Mouse (Mus musculus) limb, embryonic 14.5 days (tissue): ENCODE results near the gene Ppp1r32. TPM values are rescaled to one million over a fixed set of nuclear protein-coding genes. Genes with fewer than 3 reads are reported as not detected.

Experiments
- ATAC-seq: fragments of 200-750 bp; cut with Nextera tagmentation; 2 replicates; pipeline ENCODE4 v1.8.0; 2017; ENCODE audit warnings: low read depth, moderate number of reproducible peaks, moderate TSS enrichment; ENCODE audit not compliant: low FRiP score
- DNase-seq: peaks from one replicate; pipeline ENCODE4 v3.0.0-alpha.2; 2015; ENCODE audit warnings: low spot score
- H3K27ac ChIP-seq: fragments of 300-500 bp; sonication (generic); replicated peaks from 2 replicates; pipeline ENCODE4 v1.5.1; 2014; ENCODE audit warnings: low read depth, mild to moderate bottlenecking, low read length, moderate library complexity, mixed read lengths
- H3K27me3 ChIP-seq: fragments of 300-500 bp; sonication (generic); 2 replicates; pipeline ENCODE4 v1.6.1; 2014; ENCODE audit warnings: low read length, mixed read lengths; ENCODE audit not compliant: control insufficient read depth, insufficient read depth
- H3K36me3 ChIP-seq: fragments of 300-500 bp; sonication (generic); 2 replicates; pipeline ENCODE4 v1.6.1; 2014; ENCODE audit warnings: mild to moderate bottlenecking, low read length, moderate library complexity, mixed read lengths; ENCODE audit not compliant: control insufficient read depth, insufficient read depth
- H3K4me1 ChIP-seq: fragments of 300-500 bp; sonication (generic); 2 replicates; pipeline ENCODE4 v1.6.1; 2014; ENCODE audit warnings: antibody characterized with exemption, low read length, mixed read lengths; ENCODE audit not compliant: control insufficient read depth, insufficient read depth
- H3K4me2 ChIP-seq: fragments of 300-500 bp; sonication (generic); replicated peaks from 2 replicates; pipeline ENCODE4 v1.6.1; 2014; ENCODE audit warnings: low read depth, mild to moderate bottlenecking, low read length, moderate library complexity; ENCODE audit not compliant: severe bottlenecking
- H3K4me3 ChIP-seq: fragments of 300-500 bp; sonication (generic); replicated peaks from 2 replicates; pipeline ENCODE4 v1.5.1; 2014; ENCODE audit warnings: low read length
- H3K9ac ChIP-seq: fragments of 300-500 bp; sonication (generic); 2 replicates; pipeline ENCODE4 v1.6.1; 2014; ENCODE audit warnings: mild to moderate bottlenecking, low read depth, low read length, moderate library complexity; ENCODE audit not compliant: severe bottlenecking
- H3K9me3 ChIP-seq: fragments of 300-500 bp; sonication (generic); 2 replicates; pipeline ENCODE4 v1.6.1; 2016; ENCODE audit warnings: low read length; ENCODE audit not compliant: control insufficient read depth
- POLR2A ChIP-seq: fragments of 200-500 bp; IDR thresholded peaks from 2 replicates; pipeline ENCODE4 v1.8.0; 2012; ENCODE audit warnings: inconsistent platforms, mild to moderate bottlenecking, moderate library complexity, borderline replicate concordance; ENCODE audit not compliant: insufficient read depth, insufficient read length; ENCODE audit errors: extremely low read depth
- WGBS: fragments of 180-500 bp; shearing (Covaris S2); extraction: QIAGEN DNeasy Blood & Tissue Kit; methylation state at CpG from one replicate; pipeline ENCODE4 v1.1.7; 2014; 5-methylcytosine and 5-hydroxymethylcytosine counted together
- polyA plus RNA-seq, 2 experiments: library from polyadenylated mRNA; depleted of rRNA in 1 of 2; stranded (reverse) in 1 of 2; unstranded in 1 of 2; fragments of >200 nt; fragmentation: Nextera tagmentation in 1 of 2; extraction: Ambion mirVana in 1 of 2; gene quantifications; 2 replicates each; pipeline versions ENCODE4 v1.2.1 to v1.2.3; 2012 to 2014

The Ppp1r32 gene
- polyA plus RNA-seq, 2 experiments: 0.18 to 0.78 TPM

GRCm38 (mm10) chr19:10433225-10433624 lies 49.5 kb downstream of the Ppp1r32 start:
- H3K27me3 ChIP-seq: no peaks in the 10 kb centered on the region
- no peak overlapping the region for H3K27ac ChIP-seq
- 74% methylated on average over 7 of the region's 7 CpGs for WGBS
- H3K4me1 ChIP-seq: peaks cover 10% of the 10 kb centered on the region
- no peaks in the 10 kb centered on the region for H3K9me3 ChIP-seq
- no peak overlapping the region for H3K4me2 ChIP-seq
- H3K9ac ChIP-seq: no peak overlapping the region
- DNase-seq (no peak), ATAC-seq (no peak)
- no peak for TF ChIP-seq POLR2A
- no peaks in the 10 kb centered on the region for H3K36me3 ChIP-seq
- H3K4me3 ChIP-seq: no peak overlapping the region

- Histone ChIP-seq H3K4me1 (peaks cover 15% of the 10 kb centered on the region), H3K27ac (no peak overlapping the region), H3K27me3 (no peaks in the 10 kb centered on the region), H3K4me2 (no peak overlapping the region), H3K36me3 (no peaks in the 10 kb centered on the region), H3K9ac (no peak overlapping the region), H3K4me3 (no peak overlapping the region), H3K9me3 (no peaks in the 10 kb centered on the region)
- no peak for TF ChIP-seq POLR2A
- 41% methylated on average over 4 of the region's 4 CpGs for WGBS
- ATAC-seq: no peak
- no peak for DNase-seq
Measured at GRCm38 (mm10) chr19:10431841-10432240, 50.9 kb downstream of the Ppp1r32 start.

GRCm38 (mm10) chr19:10431410-10431809 lies 51.3 kb downstream of the Ppp1r32 start:
- H3K27me3 ChIP-seq: no peaks in the 10 kb centered on the region
- no peak overlapping the region for H3K4me2 ChIP-seq
- ATAC-seq (no peak), DNase-seq (no peak)
- no peaks in the 10 kb centered on the region for H3K36me3 ChIP-seq
- no peak overlapping the region for H3K27ac ChIP-seq
- no peak for TF ChIP-seq POLR2A
- peaks cover 20% of the 10 kb centered on the region for H3K4me1 ChIP-seq
- H3K9ac ChIP-seq: no peak overlapping the region
- 23% methylated on average over 3 of the region's 3 CpGs for WGBS
- no peaks in the 10 kb centered on the region for H3K9me3 ChIP-seq
- H3K4me3 ChIP-seq: no peak overlapping the region

GRCm38 (mm10) chr19:10429371-10429770 lies 53.4 kb downstream of the Ppp1r32 start:
- Histone ChIP-seq H3K9ac (no peak overlapping the region), H3K4me1 (peaks cover 31% of the 10 kb centered on the region), H3K4me3 (no peak overlapping the region), H3K4me2 (no peak overlapping the region), H3K9me3 (no peaks in the 10 kb centered on the region), H3K36me3 (no peaks in the 10 kb centered on the region), H3K27me3 (no peaks in the 10 kb centered on the region), H3K27ac (no peak overlapping the region)
- DNase-seq (no peak), ATAC-seq (no peak)
- WGBS: 78% methylated on average over 8 of the region's 8 CpGs
- no peak for TF ChIP-seq POLR2A

- Histone ChIP-seq H3K4me3 (no peak overlapping the region), H3K4me2 (no peak overlapping the region), H3K36me3 (no peaks in the 10 kb centered on the region), H3K27me3 (peaks cover 9% of the 10 kb centered on the region; the same call in 1 of the 2 replicates), H3K4me1 (peaks cover 36% of the 10 kb centered on the region), H3K9ac (no peak overlapping the region), H3K9me3 (no peaks in the 10 kb centered on the region), H3K27ac (no peak overlapping the region; the same call in 1 of the 2 replicates)
- ATAC-seq: no peak
- no peak for DNase-seq
- TF ChIP-seq POLR2A: no peak
- 45% methylated on average over 9 of the region's 9 CpGs for WGBS
Measured at GRCm38 (mm10) chr19:10427431-10427830, 55.3 kb downstream of the Ppp1r32 start.

- TF ChIP-seq POLR2A: no peak
- no peak overlapping the region for H3K4me3 ChIP-seq
- 37% methylated on average over 6 of the region's 6 CpGs for WGBS
- no peak overlapping the region for H3K4me2 ChIP-seq
- peaks cover 39% of the 10 kb centered on the region for H3K4me1 ChIP-seq
- peaks cover 9% of the 10 kb centered on the region; the same call in 1 of the 2 replicates for H3K27me3 ChIP-seq
- ATAC-seq (no peak), DNase-seq (no peak)
- H3K36me3 ChIP-seq: no peaks in the 10 kb centered on the region
- H3K9me3 ChIP-seq: no peaks in the 10 kb centered on the region
- H3K9ac ChIP-seq: no peak overlapping the region
- H3K27ac ChIP-seq: no peak overlapping the region
Measured at GRCm38 (mm10) chr19:10426793-10427192, 55.9 kb downstream of the Ppp1r32 start.
